Mouse (Mus musculus): ENCODE measurements at regions not wholly inside any gene's neighbourhood (a gene's known extent, or its start where the extent isn't known, plus 50 kb on each side); places are given as distances from the start of the nearest gene placed in this dataset.
A peak's percentile ranks its signal among the peaks of the same experiment; 100 is the strongest.

GRCm38 (mm10) chr14:97694238-97694637, 475.3 kb downstream of the Dach1 start:
- peak; percentile 48; the same call in 1 of the 2 replicates for ATAC-seq (replicated peaks; ENCODE audit: poor library complexity)

GRCm38 (mm10) chr14:97684617-97685016, 484.9 kb downstream of the Dach1 start:
- no peak for ATAC-seq (replicated peaks; ENCODE audit: poor library complexity)

- ATAC-seq (replicated peaks; ENCODE audit: poor library complexity) = no peak
Measured at GRCm38 (mm10) chr14:97667806-97668205, 501.8 kb downstream of the Dach1 start.

GRCm38 (mm10) chr14:97638187-97638792, 531.3 kb downstream of the Dach1 start:
- ATAC-seq (replicated peaks; ENCODE audit: poor library complexity) = no peak

- ATAC-seq (replicated peaks; ENCODE audit: poor library complexity) = no peak
Measured at GRCm38 (mm10) chr14:97611438-97611837, 558.1 kb downstream of the Dach1 start.

- ATAC-seq (replicated peaks; ENCODE audit: poor library complexity) = no peak
Measured at GRCm38 (mm10) chr14:97596694-97597093, 572.9 kb downstream of the Dach1 start.

GRCm38 (mm10) chr14:97588611-97589010, 581.0 kb downstream of the Dach1 start:
- ATAC-seq (replicated peaks; ENCODE audit: poor library complexity) = no peak

- no peak for ATAC-seq (replicated peaks; ENCODE audit: poor library complexity)
Measured at GRCm38 (mm10) chr14:97588182-97588581, 581.4 kb downstream of the Dach1 start.

- ATAC-seq (replicated peaks; ENCODE audit: poor library complexity) = peak; percentile 97
Measured at GRCm38 (mm10) chr14:97586962-97587361, 582.6 kb downstream of the Dach1 start.

GRCm38 (mm10) chr14:97570274-97570673, 599.3 kb downstream of the Dach1 start:
- ATAC-seq (replicated peaks; ENCODE audit: poor library complexity) = no peak

- ATAC-seq (replicated peaks; ENCODE audit: poor library complexity) = no peak
Measured at GRCm38 (mm10) chr14:97560121-97560907, 609.3 kb downstream of the Dach1 start.

GRCm38 (mm10) chr14:97559559-97559958, 610.0 kb downstream of the Dach1 start:
- ATAC-seq (replicated peaks; ENCODE audit: poor library complexity) = peak; percentile 96

GRCm38 (mm10) chr14:97558289-97558688, 611.3 kb downstream of the Dach1 start:
- ATAC-seq (replicated peaks; ENCODE audit: poor library complexity) = no peak

- ATAC-seq (replicated peaks; ENCODE audit: poor library complexity) = 0 out of 2 replicates have a peak, but pooled peaks have one; percentile 12
Measured at GRCm38 (mm10) chr14:97557888-97558287, 611.7 kb downstream of the Dach1 start.

GRCm38 (mm10) chr14:97546276-97546675, 623.3 kb downstream of the Dach1 start:
- no peak for ATAC-seq (replicated peaks; ENCODE audit: poor library complexity)

- no peak for ATAC-seq (replicated peaks; ENCODE audit: poor library complexity)
Measured at GRCm38 (mm10) chr14:97544307-97544706, 625.3 kb downstream of the Dach1 start.

- ATAC-seq (replicated peaks; ENCODE audit: poor library complexity) = no peak
Measured at GRCm38 (mm10) chr14:97537012-97537411, 632.6 kb downstream of the Dach1 start.

- no peak for ATAC-seq (replicated peaks; ENCODE audit: poor library complexity)
Measured at GRCm38 (mm10) chr14:97511318-97511717, 658.2 kb downstream of the Dach1 start.

- ATAC-seq (replicated peaks; ENCODE audit: poor library complexity) = no peak
Measured at GRCm38 (mm10) chr14:97489427-97490347, 679.9 kb downstream of the Dach1 start.

GRCm38 (mm10) chr14:97478236-97478635, 691.3 kb downstream of the Dach1 start:
- ATAC-seq (replicated peaks; ENCODE audit: poor library complexity) = no peak

- ATAC-seq (replicated peaks; ENCODE audit: poor library complexity) = no peak
Measured at GRCm38 (mm10) chr14:97450525-97451235, 718.9 kb downstream of the Dach1 start.

All from megakaryocyte progenitor cell, adult 5-6 weeks (primary cell).